Mouse (Mus musculus): ENCODE data around the gene Cdpf1. TPM values are rescaled to one million over a fixed set of nuclear protein-coding genes. Genes with fewer than 3 reads are reported as not detected.

The Cdpf1 gene
- 24.6 and 25.6 TPM in 2 replicates for polyA plus RNA-seq (2015; fragmentation: Nextera tagmentation; extraction: Ambion mirVana)

DNA sequence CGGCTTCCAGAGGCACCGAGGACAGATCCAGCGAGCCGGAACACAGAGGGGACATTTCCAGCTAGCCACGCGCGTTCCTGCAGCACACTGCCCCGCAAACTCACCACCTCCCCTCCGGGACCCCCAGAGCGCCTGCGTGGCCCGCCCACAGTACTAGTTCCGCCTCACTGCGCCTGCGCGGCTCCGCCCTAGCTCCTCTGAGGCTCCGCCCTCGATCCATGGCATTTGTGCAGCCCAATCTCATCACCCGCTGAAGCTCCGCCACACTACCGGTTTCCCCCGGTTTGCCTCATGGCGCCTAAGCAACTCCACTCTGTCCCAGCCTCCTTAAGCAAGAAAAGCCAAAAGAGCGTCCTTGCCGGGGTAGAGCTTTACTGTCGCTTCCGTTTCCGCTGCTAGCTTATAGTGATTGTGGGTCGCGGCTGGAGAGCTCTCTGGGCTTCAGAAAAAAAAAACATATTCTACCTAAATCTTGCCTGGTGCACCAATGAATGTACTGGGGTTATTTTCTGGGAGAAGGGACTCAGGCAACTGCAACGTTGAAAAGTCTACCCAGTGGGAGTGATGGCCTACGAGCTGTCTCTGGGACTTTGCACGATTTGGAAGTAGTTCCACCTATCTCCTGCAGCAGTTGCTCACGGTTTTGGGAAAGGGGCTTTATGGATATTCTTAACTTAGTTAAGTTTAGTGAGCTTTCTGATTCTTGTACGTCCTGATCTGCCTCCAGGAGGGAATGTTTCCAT is at the start of gene Cdpf1:
Gene Cdpf1, minus strand, starts transcription at position 163 of the 743 bp plus-strand sequence.

DNA sequence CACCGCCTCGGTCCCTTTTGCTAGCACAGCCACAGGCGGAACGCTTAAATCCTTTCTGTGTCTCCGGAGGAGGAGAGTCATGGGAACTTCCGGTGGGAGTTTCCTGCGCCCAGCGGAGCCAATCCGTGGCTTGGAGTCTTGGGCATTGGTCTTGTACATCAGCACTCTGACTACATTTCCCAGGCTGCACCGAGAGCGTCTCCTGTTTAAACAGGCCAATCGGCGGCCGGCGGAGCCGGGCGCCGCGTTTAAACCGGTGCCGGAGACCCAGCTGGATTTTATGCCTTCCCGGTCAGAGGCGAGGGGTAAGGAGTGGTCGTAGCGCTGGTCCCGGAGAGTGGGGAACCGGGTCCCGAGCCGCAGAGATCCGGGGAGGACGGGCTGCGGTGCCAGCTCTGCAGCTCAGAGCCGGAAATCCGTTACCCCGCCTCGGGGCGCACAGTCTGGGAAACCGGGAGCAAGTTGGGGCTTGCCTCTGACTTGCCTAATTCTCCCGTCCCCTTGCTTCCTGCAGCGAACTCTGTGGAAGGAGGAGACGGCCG is 48.1 kb upstream of the Cdpf1 start, which contains the start of gene Gtse1:
Gene Gtse1, plus strand, starts transcription at position 256 of the 542 bp plus-strand sequence.

DNA sequence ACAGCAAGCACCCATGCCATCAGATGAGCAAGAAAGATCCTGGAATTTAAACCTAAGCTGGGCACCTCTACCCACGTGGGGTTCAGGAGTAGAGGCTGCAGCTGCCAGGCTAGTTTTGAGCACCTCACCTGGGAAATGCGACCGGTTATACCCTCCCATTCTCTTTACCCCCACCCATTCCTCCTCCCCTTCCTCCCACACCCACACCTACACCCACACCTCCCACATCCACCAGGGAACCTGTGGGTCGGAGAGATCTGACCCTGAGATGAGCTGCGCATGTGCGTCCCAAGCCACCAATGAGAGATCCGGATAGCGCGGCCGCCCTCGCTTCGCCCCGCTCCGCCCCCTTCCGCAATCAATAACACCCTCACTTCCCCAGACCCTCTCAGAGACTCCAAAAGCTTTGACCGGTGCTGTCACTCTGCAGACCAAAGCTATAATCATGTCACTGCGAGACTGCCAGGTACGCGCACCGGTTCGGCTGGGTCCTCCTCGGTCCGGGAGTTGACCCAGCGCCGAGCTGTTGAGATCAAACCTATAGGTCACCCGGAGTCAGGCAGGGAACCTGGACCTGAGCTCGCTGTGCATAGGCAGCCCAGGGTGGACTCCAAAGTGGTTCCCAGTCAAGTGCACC is 20.6 kb upstream of the Cdpf1 start, which contains the start of gene Ttc38:
Gene Ttc38, plus strand, starts transcription at position 353 of the 637 bp plus-strand sequence.

DNA sequence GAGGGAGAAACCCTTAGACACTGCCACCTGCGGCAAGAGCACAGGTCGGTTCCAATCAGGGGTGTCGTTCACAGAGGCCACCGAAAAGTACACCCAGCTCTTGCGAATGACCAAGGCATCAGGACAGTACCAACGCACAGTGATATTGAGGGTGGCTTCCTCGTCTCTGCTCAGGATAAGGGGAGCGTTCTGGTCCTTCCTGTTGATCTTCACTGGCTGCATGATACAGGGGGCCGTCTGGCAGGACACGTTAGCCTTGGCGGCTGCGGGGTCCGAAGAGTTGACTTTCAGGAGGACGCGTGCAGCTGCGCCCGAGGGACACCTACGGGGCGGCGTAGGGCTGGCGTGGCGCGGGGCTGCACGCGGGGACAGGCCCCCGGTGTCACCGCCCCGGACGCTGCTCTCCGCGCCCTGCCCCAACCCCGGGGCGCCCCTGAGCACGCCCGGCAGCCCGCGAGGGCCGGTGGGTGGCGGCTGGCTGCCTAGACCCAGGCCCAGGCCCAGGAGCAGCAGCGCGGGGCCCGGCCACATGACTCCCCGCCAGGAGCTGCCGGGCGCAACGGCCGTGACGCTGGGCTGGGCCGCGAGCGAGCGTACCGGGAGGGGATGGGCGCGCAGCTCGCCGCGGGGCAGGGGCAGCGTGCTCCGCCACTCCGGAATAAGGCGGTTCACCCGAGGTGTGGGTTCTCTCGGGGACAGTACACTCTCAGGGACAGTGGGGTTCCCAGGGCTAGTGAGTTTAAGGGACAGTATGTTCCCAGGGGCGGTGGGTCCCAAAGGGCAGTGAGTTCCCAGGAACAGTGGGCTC is 9.9 kb upstream of the Cdpf1 start, which contains the start of gene Pkdrej:
Gene Pkdrej, minus strand, starts transcription at position 532 of the 808 bp plus-strand sequence.

Other genes with a start within 250 kb of the Cdpf1 start
- 21.6 and 22.2 TPM in 2 replicates for gene Wnt7b, start 229.2 kb downstream of the Cdpf1 start, polyA plus RNA-seq (2015; fragmentation: Nextera tagmentation; extraction: Ambion mirVana)
- 3.1 TPM in 2 replicates for gene Ppara, start 76.7 kb downstream of the Cdpf1 start, polyA plus RNA-seq (2015; fragmentation: Nextera tagmentation; extraction: Ambion mirVana)
- gene Pkdrej, start 10.0 kb upstream of the Cdpf1 start, polyA plus RNA-seq (2015; fragmentation: Nextera tagmentation; extraction: Ambion mirVana), result 0.05 and 0.06 TPM in 2 replicates
- 3.8 and 3.9 TPM in 2 replicates for gene Ttc38, start 20.6 kb upstream of the Cdpf1 start, polyA plus RNA-seq (2015; fragmentation: Nextera tagmentation; extraction: Ambion mirVana)
- gene Gtse1, start 48.0 kb upstream of the Cdpf1 start, polyA plus RNA-seq (2015; fragmentation: Nextera tagmentation; extraction: Ambion mirVana), result 1.9 and 2.8 TPM in 2 replicates
- 41.0 and 47.3 TPM in 2 replicates for gene Trmu, start 67.6 kb upstream of the Cdpf1 start, polyA plus RNA-seq (2015; fragmentation: Nextera tagmentation; extraction: Ambion mirVana)
- gene Celsr1, start 222.1 kb upstream of the Cdpf1 start, polyA plus RNA-seq (2015; fragmentation: Nextera tagmentation; extraction: Ambion mirVana), result 0.74 and 0.79 TPM in 2 replicates
- 13.8 and 16.1 TPM in 2 replicates for gene Gramd4, start 246.0 kb upstream of the Cdpf1 start, polyA plus RNA-seq (2015; fragmentation: Nextera tagmentation; extraction: Ambion mirVana)

Measured in neural tube, postnatal 0 days (tissue).